Mouse (Mus musculus): ENCODE measurements at regions not wholly inside any gene's neighbourhood (a gene's known extent, or its start where the extent isn't known, plus 50 kb on each side); places are given as distances from the start of the nearest gene placed in this dataset.

DNA sequence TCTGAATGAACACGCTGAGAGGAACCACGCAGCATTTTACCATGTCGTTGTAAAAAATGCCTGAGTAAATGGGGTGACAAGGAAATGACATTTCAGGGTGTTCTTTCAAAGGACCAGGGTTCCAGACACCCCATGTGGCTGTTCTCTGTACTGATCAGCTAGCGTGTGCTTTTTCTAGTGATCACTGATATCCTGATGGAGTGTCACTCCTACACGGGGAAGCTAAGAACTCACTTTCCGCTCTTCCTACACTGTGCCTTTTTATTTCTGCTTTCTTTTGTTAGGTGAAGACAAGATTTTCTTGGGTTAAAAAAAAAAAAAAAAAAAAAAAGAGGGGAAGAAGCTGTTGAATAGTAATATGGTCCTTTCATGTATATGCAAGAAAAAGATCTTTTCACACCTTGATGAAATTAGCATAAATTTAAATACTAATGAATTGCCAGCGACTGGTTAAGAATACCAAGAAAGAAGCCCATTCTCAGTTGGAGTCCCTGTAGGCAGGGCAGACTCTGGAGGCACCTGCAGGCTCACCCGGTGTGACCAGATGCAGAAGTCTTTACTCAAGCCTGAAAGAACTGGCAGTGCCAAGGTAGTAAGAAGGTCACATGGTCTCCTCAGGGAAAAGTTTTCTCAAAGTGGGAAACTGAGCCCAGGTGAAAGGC lies 270.2 kb upstream of the Irx2 start:
- 40% methylated on average over 8 of the region's 8 CpGs for WGBS
- Histone ChIP-seq H3K4me1 (replicated peaks) (peaks cover 18% of the 10 kb centered on the region), H3K27ac (ENCODE audit: poor library complexity, severe bottlenecking) (no peak overlapping the region), H3K4me2 (no peak overlapping the region), H3K9me3 (replicated peaks) (no peaks in the 10 kb centered on the region), H3K27me3 (replicated peaks) (peaks cover 23% of the 10 kb centered on the region), H3K4me3 (no peak overlapping the region), H3K9ac (no peak overlapping the region), H3K36me3 (no peaks in the 10 kb centered on the region)
- no peak for ATAC-seq (ENCODE audit: insufficient number of reproducible peaks, low FRiP score)

- Histone ChIP-seq H3K27me3 (replicated peaks) (peaks cover 78% of the 10 kb centered on the region), H3K4me1 (replicated peaks) (peaks cover 48% of the 10 kb centered on the region), H3K27ac (ENCODE audit: poor library complexity, severe bottlenecking) (no peak overlapping the region), H3K4me2 (peak overlapping the region; percentile 35), H3K4me3 (no peak overlapping the region), H3K9me3 (replicated peaks) (no peaks in the 10 kb centered on the region), H3K9ac (peak overlapping the region; percentile 35; the same call in 1 of the 2 replicates), H3K36me3 (no peaks in the 10 kb centered on the region)
- no peak for ATAC-seq (ENCODE audit: insufficient number of reproducible peaks, low FRiP score)
- 12% methylated on average over 24 of the region's 24 CpGs for WGBS
Measured at GRCm38 (mm10) chr13:72365534-72366271, 262.9 kb upstream of the Irx2 start.

GRCm38 (mm10) chr13:72366281-72366680 lies 262.3 kb upstream of the Irx2 start:
- no peaks in the 10 kb centered on the region for H3K36me3 ChIP-seq
- ATAC-seq (ENCODE audit: insufficient number of reproducible peaks, low FRiP score), result no peak
- H3K4me1 ChIP-seq (replicated peaks), result peaks cover 52% of the 10 kb centered on the region
- no peak overlapping the region for H3K27ac ChIP-seq (ENCODE audit: poor library complexity, severe bottlenecking)
- no peak overlapping the region for H3K9ac ChIP-seq
- peak overlapping the region; percentile 35 for H3K4me2 ChIP-seq
- 24% methylated on average over 11 of the region's 11 CpGs for WGBS
- H3K9me3 ChIP-seq (replicated peaks), result no peaks in the 10 kb centered on the region
- no peak overlapping the region for H3K4me3 ChIP-seq
- peaks cover 78% of the 10 kb centered on the region for H3K27me3 ChIP-seq (replicated peaks)

DNA sequence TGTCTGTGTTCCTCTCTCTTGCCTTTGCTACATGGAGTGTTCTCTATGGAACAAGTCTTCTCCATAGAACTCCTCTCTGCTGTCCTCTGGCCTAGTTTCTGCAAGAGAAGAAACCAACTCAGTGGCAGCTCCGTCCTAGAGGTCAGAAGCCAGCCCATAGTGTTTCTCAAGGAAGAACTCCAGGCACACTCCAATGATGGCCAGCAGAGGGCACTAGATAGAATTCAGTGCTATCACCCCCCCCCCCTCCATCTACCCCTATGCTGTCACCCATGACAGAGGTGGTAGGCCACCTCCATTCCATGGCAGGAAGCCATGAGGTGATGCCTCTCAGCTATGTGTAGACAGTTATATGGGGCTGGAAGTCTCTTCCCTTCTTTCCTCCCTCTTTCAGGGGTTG lies 258.5 kb upstream of the Irx2 start:
- Histone ChIP-seq H3K4me2 (no peak overlapping the region), H3K9me3 (replicated peaks) (no peaks in the 10 kb centered on the region), H3K4me1 (replicated peaks) (peaks cover 35% of the 10 kb centered on the region), H3K27ac (ENCODE audit: poor library complexity, severe bottlenecking) (no peak overlapping the region), H3K4me3 (no peak overlapping the region), H3K36me3 (no peaks in the 10 kb centered on the region), H3K27me3 (replicated peaks) (peaks cover 77% of the 10 kb centered on the region), H3K9ac (no peak overlapping the region)
- no peak for ATAC-seq (ENCODE audit: insufficient number of reproducible peaks, low FRiP score)
- WGBS, result 94% methylated on average over 1 of the region's 1 CpGs

GRCm38 (mm10) chr13:72370997-72371396 lies 257.6 kb upstream of the Irx2 start:
- peak; percentile 76 for ATAC-seq (ENCODE audit: insufficient number of reproducible peaks, low FRiP score)
- 2% methylated on average over 5 of the region's 5 CpGs for WGBS
- H3K9me3 ChIP-seq (replicated peaks), result no peaks in the 10 kb centered on the region
- H3K4me3 ChIP-seq, result no peak overlapping the region
- no peak overlapping the region for H3K9ac ChIP-seq
- peak overlapping the region; percentile 31 for H3K4me2 ChIP-seq
- peaks cover 27% of the 10 kb centered on the region for H3K4me1 ChIP-seq (replicated peaks)
- no peaks in the 10 kb centered on the region for H3K36me3 ChIP-seq
- peaks cover 76% of the 10 kb centered on the region for H3K27me3 ChIP-seq (replicated peaks)
- peak overlapping the region; percentile 59 for H3K27ac ChIP-seq (ENCODE audit: poor library complexity, severe bottlenecking)

- ATAC-seq (ENCODE audit: insufficient number of reproducible peaks, low FRiP score), result no peak
- 88% methylated on average over 2 of the region's 2 CpGs for WGBS
- no peaks in the 10 kb centered on the region for H3K9me3 ChIP-seq (replicated peaks)
Measured at GRCm38 (mm10) chr13:72393366-72393765, 235.3 kb upstream of the Irx2 start.

GRCm38 (mm10) chr13:72400677-72401076 lies 227.9 kb upstream of the Irx2 start:
- Histone ChIP-seq H3K4me2 (peak overlapping the region; percentile 46), H3K27me3 (replicated peaks) (peaks cover 6% of the 10 kb centered on the region; the same call in 1 of the 2 replicates), H3K9me3 (replicated peaks) (no peaks in the 10 kb centered on the region), H3K9ac (no peak overlapping the region), H3K4me1 (replicated peaks) (peaks cover 12% of the 10 kb centered on the region), H3K4me3 (no peak overlapping the region), H3K27ac (ENCODE audit: poor library complexity, severe bottlenecking) (no peak overlapping the region), H3K36me3 (no peaks in the 10 kb centered on the region)
- WGBS, result 6% methylated on average over 10 of the region's 10 CpGs
- ATAC-seq (ENCODE audit: insufficient number of reproducible peaks, low FRiP score), result peak; percentile 64

More at GRCm38 (mm10) chr13:72393366-72393765, 235.3 kb upstream of the Irx2 start:
- Histone ChIP-seq H3K4me1 (replicated peaks) (no peaks in the 10 kb centered on the region), H3K27ac (ENCODE audit: poor library complexity, severe bottlenecking) (no peak overlapping the region), H3K4me3 (no peak overlapping the region), H3K27me3 (replicated peaks) (no peaks in the 10 kb centered on the region), H3K36me3 (no peaks in the 10 kb centered on the region), H3K4me2 (no peak overlapping the region), H3K9ac (no peak overlapping the region)

DNA sequence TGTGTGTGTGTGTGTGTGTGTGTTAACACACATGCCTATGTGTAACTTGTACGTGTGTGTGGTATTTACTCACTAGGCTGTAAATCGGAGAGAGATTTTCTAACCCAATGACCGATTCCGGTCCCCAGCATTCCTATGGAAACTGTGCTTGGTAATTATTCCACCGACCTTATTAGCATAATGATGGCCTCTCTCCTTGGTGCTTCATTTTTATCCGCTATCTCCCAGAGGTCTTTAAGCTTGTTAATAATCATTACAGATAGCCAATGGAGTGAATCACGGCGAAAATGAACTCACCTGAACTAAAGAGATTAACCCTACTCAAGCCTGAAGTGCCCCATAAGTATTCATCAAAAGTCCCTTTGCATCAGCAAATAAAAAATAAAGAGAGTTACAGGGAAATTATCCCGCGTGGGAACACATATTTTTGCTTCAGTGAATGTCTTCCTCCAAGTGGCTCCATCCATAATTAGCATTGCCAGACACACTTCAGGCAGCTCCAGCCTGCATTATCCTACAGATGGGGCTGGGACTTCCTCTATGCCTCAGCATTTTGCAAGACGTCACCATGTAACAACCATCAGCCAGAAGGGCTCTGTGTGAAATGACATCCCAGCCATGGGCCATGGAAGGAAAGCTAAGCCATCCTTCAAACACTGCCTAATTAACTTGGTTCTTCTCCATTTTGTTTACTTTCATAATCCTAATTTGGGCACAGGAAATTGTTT lies 219.2 kb upstream of the Irx2 start:
- Histone ChIP-seq H3K9me3 (replicated peaks) (no peaks in the 10 kb centered on the region), H3K4me2 (no peak overlapping the region), H3K4me1 (replicated peaks) (no peaks in the 10 kb centered on the region), H3K4me3 (no peak overlapping the region), H3K27ac (ENCODE audit: poor library complexity, severe bottlenecking) (no peak overlapping the region), H3K27me3 (replicated peaks) (peaks cover 10% of the 10 kb centered on the region; the same call in 1 of the 2 replicates), H3K36me3 (no peaks in the 10 kb centered on the region), H3K9ac (no peak overlapping the region)
- ATAC-seq (ENCODE audit: insufficient number of reproducible peaks, low FRiP score), result no peak
- WGBS, result 79% methylated on average over 11 of the region's 11 CpGs

- no peak for ATAC-seq (ENCODE audit: insufficient number of reproducible peaks, low FRiP score)
- H3K36me3 ChIP-seq, result no peaks in the 10 kb centered on the region
- no peak overlapping the region for H3K4me2 ChIP-seq
- H3K9ac ChIP-seq, result no peak overlapping the region
- H3K4me1 ChIP-seq (replicated peaks), result no peaks in the 10 kb centered on the region
- no peaks in the 10 kb centered on the region for H3K9me3 ChIP-seq (replicated peaks)
- WGBS, result 90% methylated on average over 4 of the region's 4 CpGs
- 0 out of 2 replicates have a peak, but pooled peaks cover 4% of the 10 kb centered on the region for H3K27me3 ChIP-seq (replicated peaks)
- no peak overlapping the region for H3K27ac ChIP-seq (ENCODE audit: poor library complexity, severe bottlenecking)
- no peak overlapping the region for H3K4me3 ChIP-seq
Measured at GRCm38 (mm10) chr13:72412656-72413055, 216.0 kb upstream of the Irx2 start.

- Histone ChIP-seq H3K4me2 (no peak overlapping the region), H3K27me3 (replicated peaks) (0 out of 2 replicates have a peak, but pooled peaks cover 4% of the 10 kb centered on the region), H3K27ac (ENCODE audit: poor library complexity, severe bottlenecking) (no peak overlapping the region), H3K9me3 (replicated peaks) (no peaks in the 10 kb centered on the region), H3K4me3 (no peak overlapping the region), H3K9ac (no peak overlapping the region), H3K4me1 (replicated peaks) (peaks cover 18% of the 10 kb centered on the region), H3K36me3 (no peaks in the 10 kb centered on the region)
- 79% methylated on average over 2 of the region's 2 CpGs for WGBS
- no peak for ATAC-seq (ENCODE audit: insufficient number of reproducible peaks, low FRiP score)
Measured at GRCm38 (mm10) chr13:72416981-72417380, 211.6 kb upstream of the Irx2 start.

DNA sequence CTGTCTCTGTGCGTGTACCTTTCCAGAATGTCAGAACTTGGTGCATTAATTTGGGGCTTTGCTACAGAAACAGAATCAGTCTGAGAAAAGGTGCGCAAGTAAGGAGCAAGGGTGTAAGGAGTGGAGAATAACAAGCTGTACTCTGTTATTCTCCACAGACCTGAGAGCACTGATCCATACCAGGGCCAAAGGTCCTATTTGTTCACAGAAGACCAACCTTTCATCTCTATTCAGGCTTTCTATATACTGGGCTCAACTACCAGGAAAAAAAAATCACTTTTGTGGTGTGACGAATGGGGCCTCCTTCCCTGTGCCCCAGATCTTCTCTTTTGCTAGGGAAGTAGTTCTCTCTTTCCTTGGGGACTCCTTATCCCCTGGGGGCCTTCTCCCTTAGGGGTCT lies 210.8 kb upstream of the Irx2 start:
- no peaks in the 10 kb centered on the region for H3K36me3 ChIP-seq
- WGBS, result 90% methylated on average over 3 of the region's 3 CpGs
- no peak overlapping the region for H3K4me3 ChIP-seq
- no peak overlapping the region for H3K4me2 ChIP-seq
- no peaks in the 10 kb centered on the region for H3K9me3 ChIP-seq (replicated peaks)
- ATAC-seq (ENCODE audit: insufficient number of reproducible peaks, low FRiP score), result no peak
- no peak overlapping the region for H3K27ac ChIP-seq (ENCODE audit: poor library complexity, severe bottlenecking)
- H3K4me1 ChIP-seq (replicated peaks), result peaks cover 18% of the 10 kb centered on the region
- no peak overlapping the region for H3K9ac ChIP-seq
- H3K27me3 ChIP-seq (replicated peaks), result 0 out of 2 replicates have a peak, but pooled peaks cover 1% of the 10 kb centered on the region
